Mouse (Mus musculus) kidney, postnatal 0 days (tissue): ENCODE results near the gene Cmpk1. TPM values are rescaled to one million over a fixed set of nuclear protein-coding genes. Genes with fewer than 3 reads are reported as not detected.

Experiments used
- ATAC-seq: fragments of 200-750 bp; cut with Nextera tagmentation; replicated peaks from 2 replicates; pipeline ENCODE4 v1.8.0; 2017; ENCODE audit warnings: low read depth, moderate number of reproducible peaks, moderate TSS enrichment, moderate library complexity; ENCODE audit not compliant: low FRiP score
- DNase-seq: peaks from one replicate; pipeline ENCODE4 v3.0.0-alpha.2; 2016; ENCODE audit warnings: low spot score
- H3K27ac ChIP-seq: fragments of 300-500 bp; sonication (generic); 2 replicates; pipeline ENCODE4 v1.5.1; 2014; ENCODE audit warnings: mild to moderate bottlenecking
- H3K27me3 ChIP-seq: fragments of 300-500 bp; sonication (generic); 2 replicates; pipeline ENCODE4 v1.6.1; 2014; ENCODE audit warnings: low read length, mixed read lengths; ENCODE audit not compliant: insufficient read depth
- H3K36me3 ChIP-seq: fragments of 300-500 bp; sonication (generic); 2 replicates; pipeline ENCODE4 v1.6.1; 2014; ENCODE audit warnings: low read length, mixed read lengths; ENCODE audit not compliant: insufficient read depth
- H3K4me1 ChIP-seq: fragments of 300-500 bp; sonication (generic); replicated peaks from 2 replicates; pipeline ENCODE4 v1.6.1; 2014; ENCODE audit warnings: antibody characterized with exemption, low read length, mixed read lengths; ENCODE audit not compliant: insufficient read depth
- H3K4me2 ChIP-seq: fragments of 300-500 bp; sonication (generic); 2 replicates; pipeline ENCODE4 v1.6.1; 2014; ENCODE audit warnings: mild to moderate bottlenecking, low read length, moderate library complexity, mixed read lengths
- H3K4me3 ChIP-seq: fragments of 300-500 bp; sonication (generic); replicated peaks from 2 replicates; pipeline ENCODE4 v1.5.1; 2014; ENCODE audit warnings: low read depth, low read length
- H3K9ac ChIP-seq: fragments of 300-500 bp; sonication (generic); 2 replicates; pipeline ENCODE4 v1.6.1; 2014; ENCODE audit warnings: low read depth, low read length
- H3K9me3 ChIP-seq: fragments of 300-500 bp; sonication (generic); replicated peaks from 2 replicates; pipeline ENCODE4 v1.6.1; 2016; ENCODE audit warnings: low read length, inconsistent platforms, mixed read lengths
- CTCF ChIP-seq: IDR thresholded peaks from 2 replicates; pipeline ENCODE4 v1.5.1; 2016; ENCODE audit warnings: antibody characterized with exemption, low read depth, mild to moderate bottlenecking, moderate library complexity
- WGBS: fragments of 180-500 bp; shearing (Covaris S2); extraction: QIAGEN DNeasy Blood & Tissue Kit; methylation state at CpG from one replicate; pipeline ENCODE4 v1.1.7; 2014; 5-methylcytosine and 5-hydroxymethylcytosine counted together
- polyA plus RNA-seq: library from polyadenylated mRNA; unstranded; fragments of >200 nt; fragmentation: Nextera tagmentation; extraction: Ambion mirVana; gene quantifications from 2 replicates; pipeline ENCODE4 v1.2.1, GENCODE M21; 2015

Cmpk1 gene
- polyA plus RNA-seq, 1 experiment from 2014 or later, result 132 TPM

DNA sequence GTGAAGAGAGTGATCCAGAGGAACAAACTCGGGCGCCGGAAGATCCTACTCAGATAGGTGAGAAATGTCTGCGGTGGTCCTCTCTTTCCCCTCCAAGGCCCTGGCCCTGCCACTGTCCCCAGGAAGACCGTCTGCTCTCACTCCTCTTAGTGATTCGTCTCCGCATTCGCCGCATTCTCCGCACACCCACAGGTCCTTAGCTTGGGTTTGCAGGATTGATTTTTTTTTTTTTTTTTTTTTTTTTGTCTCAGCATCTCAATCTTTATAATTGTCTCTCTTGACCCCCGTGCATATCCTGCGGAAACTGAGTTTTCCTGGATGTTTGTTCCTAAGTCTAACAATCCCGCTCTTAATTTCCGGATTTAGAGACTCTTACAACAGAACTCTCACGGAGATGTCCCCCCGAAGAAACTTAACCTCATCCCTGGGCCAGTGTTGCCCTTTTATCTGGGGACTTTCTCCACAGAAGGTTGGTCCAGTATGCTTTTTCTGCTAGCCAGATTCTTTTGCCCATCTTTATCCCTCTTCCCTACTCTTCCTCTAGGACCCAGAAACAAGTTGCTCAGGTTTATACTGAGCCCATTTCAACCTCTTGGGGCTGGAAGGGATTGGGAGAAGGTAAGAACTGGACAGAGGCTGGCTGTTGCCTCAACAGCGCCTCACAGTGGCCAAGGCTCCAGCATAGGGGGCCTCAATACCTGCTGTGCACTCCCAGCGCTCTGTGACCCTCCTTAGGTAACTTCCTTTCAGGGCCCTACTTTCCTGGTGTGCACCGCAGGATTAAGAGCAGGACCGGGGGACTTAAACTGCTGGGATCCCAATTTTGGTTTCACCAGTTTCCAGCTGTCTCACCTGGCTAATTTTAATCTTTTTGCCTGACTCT, 77.2 kb downstream of the Cmpk1 start:
- H3K4me2 ChIP-seq, result peak overlapping the region; percentile 82
- H3K27ac ChIP-seq, result peak overlapping the region; percentile 88
- H3K36me3 ChIP-seq, result no peaks in the 10 kb centered on the region
- H3K9ac ChIP-seq, result peak overlapping the region; percentile 83; the same call in 1 of the 2 replicates
- peak overlapping the region; percentile 68 for H3K4me3 ChIP-seq
- 0 out of 2 replicates have a peak, but pooled peaks have one; percentile 8 for ATAC-seq
- TF ChIP-seq CTCF, result peak; percentile 78
- WGBS, result 4% methylated on average over 20 of the region's 20 CpGs
- H3K9me3 ChIP-seq, result no peaks in the 10 kb centered on the region
- H3K27me3 ChIP-seq, result peaks cover 22% of the 10 kb centered on the region; the same call in 1 of the 2 replicates
- DNase-seq, result peak; percentile 85
- H3K4me1 ChIP-seq, result peaks cover 11% of the 10 kb centered on the region; the same call in 1 of the 2 replicates

Other genes with a start within 250 kb of the Cmpk1 start
- gene Gm12830, start 165.5 kb downstream of the Cmpk1 start, polyA plus RNA-seq, result 0.07 TPM in 1 of 2 replicates, not detected in the other
- gene Foxd2, start 78.4 kb downstream of the Cmpk1 start, polyA plus RNA-seq, result 3.9 and 6.3 TPM in 2 replicates
- gene Foxe3, start 61.2 kb downstream of the Cmpk1 start, polyA plus RNA-seq, result not detected in 2 replicates
- gene Stil, start 12.9 kb upstream of the Cmpk1 start, polyA plus RNA-seq, result 4.8 and 5.1 TPM in 2 replicates
- gene Tal1, start 69.2 kb upstream of the Cmpk1 start, polyA plus RNA-seq, result 1.0 and 1.1 TPM in 2 replicates
- 681 and 685 TPM in 2 replicates for gene Pdzk1ip1, start 101.5 kb upstream of the Cmpk1 start, polyA plus RNA-seq
- 0.20 and 0.21 TPM in 2 replicates for gene Cyp4x1, start 147.0 kb upstream of the Cmpk1 start, polyA plus RNA-seq